Mouse (Mus musculus) forebrain, embryonic 16.5 days (tissue): ENCODE results near the gene Nr1h2. TPM values are rescaled to one million over a fixed set of nuclear protein-coding genes. Genes with fewer than 3 reads are reported as not detected.

Experiments used
- ATAC-seq: fragments of 200-750 bp; cut with Nextera tagmentation; 2 replicates; pipeline ENCODE4 v1.8.0; 2017; ENCODE audit warnings: mild to moderate bottlenecking, moderate library complexity
- H3K27ac ChIP-seq: fragments of 300-500 bp; sonication (generic); 2 replicates; pipeline ENCODE4 v1.5.1; 2014; ENCODE audit warnings: low read length, control low read depth
- H3K27me3 ChIP-seq: fragments of 300-500 bp; sonication (generic); replicated peaks from 2 replicates; pipeline ENCODE4 v1.6.1; 2014; ENCODE audit warnings: low read length; ENCODE audit not compliant: control insufficient read depth, insufficient read depth
- H3K36me3 ChIP-seq: fragments of 300-500 bp; sonication (generic); 2 replicates; pipeline ENCODE4 v1.6.1; 2014; ENCODE audit not compliant: control insufficient read depth, insufficient read depth
- H3K4me1 ChIP-seq: fragments of 300-500 bp; sonication (generic); replicated peaks from 2 replicates; pipeline ENCODE4 v1.6.1; 2014; ENCODE audit warnings: low read length; ENCODE audit not compliant: control insufficient read depth, insufficient read depth
- H3K4me2 ChIP-seq: fragments of 300-500 bp; sonication (generic); 2 replicates; pipeline ENCODE4 v1.6.1; 2014; ENCODE audit warnings: mild to moderate bottlenecking, low read length, control low read depth
- H3K4me3 ChIP-seq: fragments of 300-500 bp; sonication (generic); replicated peaks from 2 replicates; pipeline ENCODE4 v1.5.1; 2014; ENCODE audit warnings: mild to moderate bottlenecking, low read length, control low read depth
- H3K9ac ChIP-seq: fragments of 300-500 bp; sonication (generic); replicated peaks from 2 replicates; pipeline ENCODE4 v1.6.1; 2014; ENCODE audit warnings: low read depth, low read length, control low read depth
- H3K9me3 ChIP-seq: fragments of 300-500 bp; sonication (generic); 2 replicates; pipeline ENCODE4 v1.6.1; 2016; ENCODE audit warnings: low read length; ENCODE audit not compliant: control insufficient read depth
- WGBS: fragments of 180-500 bp; shearing (Covaris S2); extraction: QIAGEN DNeasy Blood & Tissue Kit; methylation state at CpG from one replicate; pipeline ENCODE4 v1.1.7; 2014; 5-methylcytosine and 5-hydroxymethylcytosine counted together
- polyA plus RNA-seq: library from polyadenylated mRNA; unstranded; fragments of >200 nt; fragmentation: Nextera tagmentation; extraction: Ambion mirVana; gene quantifications from 2 replicates; pipeline ENCODE4 v1.2.1, GENCODE M21; 2015

Nr1h2 gene
- polyA plus RNA-seq, 1 experiment from 2014 or later: 69.8 TPM

DNA sequence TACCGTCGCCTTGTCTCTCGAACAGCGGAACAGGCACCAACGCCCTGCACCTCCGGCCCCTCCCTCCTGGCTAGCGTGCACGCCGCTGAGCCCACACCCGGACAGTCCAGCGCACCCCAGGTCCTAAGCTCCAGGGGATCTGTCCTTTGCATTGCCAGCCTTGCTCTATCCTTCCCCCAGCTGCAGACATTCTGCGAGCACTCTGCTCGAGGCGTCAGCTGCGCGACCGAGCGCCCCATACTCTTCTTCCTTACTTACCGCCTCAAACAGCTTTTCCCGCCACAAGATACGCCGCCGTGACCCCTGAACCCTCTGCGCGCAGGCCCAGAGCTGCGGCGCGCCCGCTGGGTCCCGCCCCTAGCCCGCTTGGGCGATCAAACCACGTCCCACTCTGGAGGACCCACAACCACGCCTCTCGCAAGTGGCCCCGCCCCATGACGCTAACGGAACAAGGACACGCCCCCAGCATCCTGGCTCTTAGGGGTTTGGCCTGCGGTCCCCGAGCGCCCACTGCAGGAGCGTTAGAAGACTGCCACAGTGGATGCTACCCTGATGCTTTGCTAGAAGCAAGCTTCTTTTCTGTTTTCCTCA is 5.2 kb downstream of the Nr1h2 start, which contains the start of gene Pold1:
Gene Pold1 (minus strand): TSS at position 353 of the 591 bp plus-strand sequence.
- Histone ChIP-seq H3K27me3 (no peaks in the 10 kb centered on the region), H3K27ac (peak within 1 kb of the TSS; percentile 62; the same call in 1 of the 2 replicates), H3K4me1 (peaks cover 22% of the 10 kb centered on the region), H3K4me2 (peak within 1 kb of the TSS; percentile 95), H3K4me3 (peak within 1 kb of the TSS; percentile 59), H3K9ac (peak within 1 kb of the TSS; percentile 59), H3K36me3 (peaks cover 10% of the 10 kb centered on the region), H3K9me3 (no peaks in the 10 kb centered on the region)
- WGBS: under 1% methylated on average over 43 of the region's 43 CpGs
- peak; percentile 95 for ATAC-seq

DNA sequence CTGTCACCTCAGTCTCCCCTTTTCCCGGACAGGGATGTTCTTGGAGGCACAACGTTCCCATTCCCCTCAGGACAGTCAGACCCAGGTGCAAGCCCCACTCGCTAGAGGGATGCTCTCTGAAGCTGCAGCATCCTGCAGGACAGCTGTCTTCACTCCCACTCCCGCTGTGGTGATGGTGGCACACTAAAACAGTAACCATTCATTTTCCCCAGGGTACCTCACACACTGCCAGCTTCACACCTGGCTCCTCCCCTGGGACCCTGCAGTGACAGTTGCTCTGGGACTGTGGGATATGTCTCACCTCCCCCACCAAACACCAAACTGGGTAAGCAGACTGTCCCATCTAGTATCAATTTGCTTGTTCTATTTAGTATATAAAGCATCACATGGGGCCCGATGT is 6.0 kb downstream of the Nr1h2 start:
- 28% methylated on average over 5 of the region's 5 CpGs for WGBS
- ATAC-seq: no peak
- no peaks in the 10 kb centered on the region for H3K27me3 ChIP-seq
- peak overlapping the region; percentile 59 for H3K4me3 ChIP-seq
- H3K36me3 ChIP-seq: peaks cover 10% of the 10 kb centered on the region
- H3K4me1 ChIP-seq: peaks cover 16% of the 10 kb centered on the region
- no peak overlapping the region for H3K27ac ChIP-seq
- H3K9me3 ChIP-seq: no peaks in the 10 kb centered on the region
- H3K4me2 ChIP-seq: peak overlapping the region; percentile 95
- peak overlapping the region; percentile 59 for H3K9ac ChIP-seq

DNA sequence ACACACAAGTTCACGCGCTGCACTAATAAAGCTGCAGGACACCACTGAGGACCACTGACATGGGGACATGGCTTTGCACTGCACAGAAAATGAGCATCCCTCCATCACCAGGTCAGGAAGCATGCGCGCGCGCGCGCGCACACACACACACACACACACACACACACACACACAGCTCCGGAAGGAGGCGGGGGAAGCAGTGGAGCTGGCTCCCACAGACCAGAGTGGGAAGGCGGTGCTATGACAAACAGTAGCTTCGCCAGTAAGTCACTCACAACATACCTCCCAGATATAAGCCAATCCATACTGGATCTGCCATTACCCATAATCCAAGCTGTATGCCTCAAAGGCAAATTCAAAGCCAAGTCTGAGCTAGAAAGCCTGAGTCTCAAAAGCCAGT is 6.7 kb downstream of the Nr1h2 start:
- Histone ChIP-seq H3K27ac (no peak overlapping the region), H3K4me3 (no peak overlapping the region), H3K36me3 (peaks cover 10% of the 10 kb centered on the region), H3K4me2 (no peak overlapping the region), H3K9ac (no peak overlapping the region), H3K9me3 (no peaks in the 10 kb centered on the region), H3K4me1 (peaks cover 12% of the 10 kb centered on the region), H3K27me3 (no peaks in the 10 kb centered on the region)
- 95% methylated on average over 13 of the region's 13 CpGs for WGBS
- ATAC-seq: no peak

DNA sequence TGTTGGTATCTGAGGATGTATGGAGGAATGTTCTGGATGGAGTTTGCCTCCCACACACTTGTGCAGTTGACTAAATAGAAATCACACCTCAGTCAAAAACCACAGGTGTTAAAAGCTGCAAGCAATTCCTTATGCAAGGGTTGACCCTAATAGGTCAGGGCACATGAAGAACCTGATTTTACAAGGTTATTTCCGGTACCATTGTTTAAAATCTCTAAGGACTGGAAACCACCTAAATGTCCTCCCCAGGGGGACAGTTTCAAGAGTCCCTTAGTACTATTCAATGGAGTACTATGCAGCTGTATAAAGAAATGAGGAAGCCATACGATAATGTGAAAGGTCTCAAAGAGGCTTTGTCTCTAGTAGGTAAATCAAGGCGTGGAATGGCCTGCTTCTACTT is 7.5 kb downstream of the Nr1h2 start:
- peaks cover 8% of the 10 kb centered on the region for H3K36me3 ChIP-seq
- no peak overlapping the region for H3K4me3 ChIP-seq
- H3K27me3 ChIP-seq: no peaks in the 10 kb centered on the region
- H3K27ac ChIP-seq: no peak overlapping the region
- H3K4me1 ChIP-seq: peaks cover 12% of the 10 kb centered on the region
- 94% methylated on average over 3 of the region's 3 CpGs for WGBS
- H3K9ac ChIP-seq: no peak overlapping the region
- no peaks in the 10 kb centered on the region for H3K9me3 ChIP-seq
- H3K4me2 ChIP-seq: no peak overlapping the region
- ATAC-seq: no peak

- Histone ChIP-seq H3K27ac (no peak overlapping the region), H3K4me1 (peaks cover 9% of the 10 kb centered on the region), H3K4me3 (no peak overlapping the region), H3K9ac (no peak overlapping the region), H3K9me3 (no peaks in the 10 kb centered on the region), H3K4me2 (no peak overlapping the region), H3K36me3 (no peaks in the 10 kb centered on the region), H3K27me3 (no peaks in the 10 kb centered on the region)
- no peak for ATAC-seq
- 76% methylated on average over 12 of the region's 12 CpGs for WGBS
Observed at GRCm38 (mm10) chr7:44543071-44543470, 10.7 kb downstream of the Nr1h2 start.

DNA sequence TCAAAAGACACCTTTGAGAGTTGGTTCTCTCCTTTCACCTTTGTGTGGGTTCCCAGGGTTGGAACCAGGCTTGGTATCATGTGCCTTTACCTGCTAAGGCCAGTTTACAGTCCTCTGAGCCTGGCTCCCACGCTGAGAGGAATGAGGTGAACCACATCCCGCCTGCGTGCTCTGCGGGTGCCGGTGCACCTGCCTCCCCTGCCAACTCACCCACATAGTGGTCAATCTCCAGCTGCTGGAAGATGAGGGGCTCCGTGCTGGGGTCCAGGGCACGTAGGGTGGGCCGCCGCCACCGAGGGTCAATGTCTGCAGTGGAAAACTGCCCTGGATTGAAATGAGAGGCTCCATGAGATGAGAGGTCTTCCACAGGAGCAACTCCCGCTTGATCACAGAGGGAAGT is 11.2 kb downstream of the Nr1h2 start:
- ATAC-seq: no peak
- Histone ChIP-seq H3K4me1 (peaks cover 4% of the 10 kb centered on the region), H3K4me2 (no peak overlapping the region), H3K27ac (no peak overlapping the region), H3K9ac (no peak overlapping the region), H3K36me3 (no peaks in the 10 kb centered on the region), H3K4me3 (no peak overlapping the region), H3K9me3 (no peaks in the 10 kb centered on the region), H3K27me3 (no peaks in the 10 kb centered on the region)
- WGBS: 94% methylated on average over 11 of the region's 11 CpGs

DNA sequence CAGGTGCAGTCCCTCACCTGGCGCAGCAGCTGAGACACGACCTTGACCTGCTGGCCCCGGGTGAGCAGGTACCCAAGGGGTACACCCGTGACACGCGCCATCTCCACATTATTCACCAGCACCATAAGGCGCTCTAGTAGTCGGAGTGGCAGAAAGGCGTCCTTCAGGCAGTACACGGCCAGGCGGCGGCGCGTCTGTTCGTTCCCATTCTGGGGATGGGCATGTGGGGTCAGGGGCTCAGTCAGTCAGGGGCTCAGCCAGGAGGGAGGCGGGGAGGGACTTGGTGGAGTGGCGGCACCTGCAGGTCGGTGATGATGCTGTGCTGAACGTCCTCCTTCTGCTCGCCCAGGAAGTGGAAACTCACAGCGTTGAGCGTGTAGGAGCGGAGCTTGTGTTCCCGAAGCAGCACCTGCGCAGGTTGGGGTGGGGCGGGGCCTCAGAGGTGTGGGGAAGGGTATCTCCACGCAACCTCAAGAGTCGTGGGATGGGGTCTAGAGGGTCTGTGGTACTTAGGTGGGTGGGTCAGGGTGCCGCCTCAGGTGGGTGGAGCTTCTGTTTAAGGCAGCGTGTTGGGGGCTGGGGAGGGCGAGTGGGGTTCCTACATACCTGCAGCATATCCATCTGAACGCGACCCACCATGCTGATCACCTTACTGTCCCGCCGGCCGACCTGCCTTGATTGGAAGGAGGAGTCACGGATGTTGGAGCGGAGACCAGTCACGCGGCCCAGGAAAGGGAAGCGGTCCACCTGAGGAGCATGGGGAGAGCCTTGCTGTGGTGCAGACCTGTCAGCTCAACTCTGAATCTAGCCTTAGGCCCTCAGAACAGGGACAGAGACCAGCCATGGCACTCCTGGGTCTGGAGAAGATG is 14.8 kb downstream of the Nr1h2 start:
- Histone ChIP-seq H3K36me3 (no peaks in the 10 kb centered on the region), H3K4me1 (no peaks in the 10 kb centered on the region), H3K27me3 (no peaks in the 10 kb centered on the region), H3K27ac (no peak overlapping the region), H3K9me3 (no peaks in the 10 kb centered on the region), H3K4me2 (no peak overlapping the region), H3K4me3 (no peak overlapping the region), H3K9ac (no peak overlapping the region)
- no peak for ATAC-seq
- 94% methylated on average over 41 of the region's 41 CpGs for WGBS

DNA sequence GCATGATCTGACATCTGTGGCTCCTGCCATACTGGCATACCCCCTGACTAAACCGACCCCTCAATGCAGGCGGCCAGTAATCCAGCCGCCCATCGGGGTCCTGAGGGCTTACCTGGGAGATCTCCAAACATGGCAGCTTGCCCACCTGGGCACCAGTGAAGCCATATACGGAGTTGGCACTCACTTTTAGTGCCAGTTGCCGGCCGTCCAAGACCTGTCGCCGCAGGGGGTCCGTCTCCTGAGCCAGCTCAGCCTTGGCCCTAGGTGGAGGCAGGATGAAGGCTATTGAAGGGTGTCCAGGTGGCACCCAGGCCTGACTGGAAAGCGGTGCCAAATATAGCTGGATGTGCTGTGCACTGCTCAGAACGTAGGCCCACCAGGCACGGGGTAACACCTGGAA is 16.3 kb downstream of the Nr1h2 start:
- Histone ChIP-seq H3K9me3 (no peaks in the 10 kb centered on the region), H3K27me3 (no peaks in the 10 kb centered on the region), H3K9ac (no peak overlapping the region), H3K4me3 (no peak overlapping the region), H3K36me3 (no peaks in the 10 kb centered on the region), H3K27ac (no peak overlapping the region), H3K4me1 (no peaks in the 10 kb centered on the region), H3K4me2 (no peak overlapping the region)
- 86% methylated on average over 13 of the region's 13 CpGs for WGBS
- no peak for ATAC-seq

DNA sequence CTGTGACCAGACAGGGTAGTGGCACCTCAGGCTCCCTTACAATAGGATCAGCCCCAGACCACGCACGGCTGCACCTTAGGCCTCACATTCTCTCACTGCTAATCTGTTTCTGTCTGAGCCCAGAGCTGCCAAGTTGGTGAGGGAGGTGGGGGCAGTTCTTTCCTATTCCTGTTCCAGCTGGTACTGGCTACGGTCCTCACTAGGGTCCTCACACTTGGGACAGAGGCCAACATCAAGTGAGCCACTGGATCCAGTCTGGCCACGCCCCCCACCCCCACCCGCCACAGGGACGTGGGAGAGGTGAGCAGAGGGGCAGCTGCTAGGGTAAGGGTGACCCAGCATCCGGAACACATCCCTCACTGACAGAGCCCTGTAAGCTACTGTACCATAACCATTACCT is 16.7 kb downstream of the Nr1h2 start:
- H3K9me3 ChIP-seq: no peaks in the 10 kb centered on the region
- no peaks in the 10 kb centered on the region for H3K27me3 ChIP-seq
- H3K36me3 ChIP-seq: no peaks in the 10 kb centered on the region
- no peak overlapping the region for H3K27ac ChIP-seq
- H3K4me2 ChIP-seq: no peak overlapping the region
- no peak overlapping the region for H3K4me3 ChIP-seq
- H3K4me1 ChIP-seq: no peaks in the 10 kb centered on the region
- H3K9ac ChIP-seq: no peak overlapping the region
- 77% methylated on average over 7 of the region's 7 CpGs for WGBS
- ATAC-seq: no peak
